Comparison of ENCODE assay signal across 8 mouse cellular contexts in the genomic region with DNA sequence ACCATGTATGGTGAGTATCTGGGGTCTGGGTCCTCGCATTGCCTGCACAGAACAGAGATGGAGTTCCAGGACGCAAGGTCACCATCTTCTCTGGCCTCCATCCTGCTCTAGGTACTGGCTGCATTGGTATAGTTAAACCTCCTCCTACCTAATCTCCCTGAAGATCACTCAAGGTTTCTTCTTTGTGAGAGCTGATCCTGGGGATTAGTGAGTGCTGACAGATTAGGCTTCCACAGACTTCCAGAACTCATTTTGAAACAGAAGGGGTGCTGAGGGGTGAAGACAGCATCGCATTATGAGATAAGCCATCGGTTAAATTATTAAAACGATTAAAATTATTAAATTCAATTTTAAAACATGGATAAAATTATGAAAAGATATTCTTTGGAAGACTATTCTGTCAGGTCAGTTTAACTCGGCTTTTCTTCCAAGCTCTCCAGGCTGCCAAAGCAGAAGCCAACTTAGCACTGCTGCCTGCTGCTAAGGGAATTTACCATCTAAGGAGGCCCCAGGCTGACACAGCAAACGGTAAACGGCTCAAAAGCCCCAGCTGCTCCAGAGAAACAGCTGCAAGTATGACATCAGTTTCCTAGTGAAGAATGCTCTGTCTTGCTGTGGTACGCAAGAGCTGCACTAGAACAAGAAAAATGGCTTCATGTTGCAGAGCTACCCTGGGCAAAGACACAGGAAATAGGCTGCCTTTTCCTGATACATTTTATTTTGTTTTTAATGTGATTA.
DNase-seq lines count a peak whose midpoint lies in the region; ATAC-seq lines count a peak whose summit lies in the region.

No protein-coding gene starts in this region.

- DNase-seq in gastrocnemius, adult 18-20 months (ENCODE audit: low spot score) = peak; percentile 16
- DNase-seq in gastrocnemius, postnatal 36 days = no peak
- DNase-seq in Muller cell, postnatal 12 days (ENCODE audit: inconsistent ontology term) = peak; percentile 22
- peak; percentile 5 for DNase-seq in liver, embryonic 13.5 days
- no peak for DNase-seq in cerebellum, postnatal 14 days

- no peak overlapping the region for H3K4me2 ChIP-seq in heart, embryonic 15.5 days
- H3K4me2 ChIP-seq in liver, embryonic 13.5 days = no peak overlapping the region
- H3K4me2 ChIP-seq in neural tube, embryonic 14.5 days (ENCODE audit: low read depth, low read length) = no peak overlapping the region

- H3K4me3 ChIP-seq in heart, embryonic 15.5 days = no peak overlapping the region
- H3K4me3 ChIP-seq in liver, embryonic 13.5 days (replicated peaks) = no peak overlapping the region
- H3K4me3 ChIP-seq in neural tube, embryonic 14.5 days (ENCODE audit: low read depth, low read length) = no peak overlapping the region

- 42% methylated on average over 9 of the region's 9 CpGs for WGBS in heart, embryonic 15.5 days
- WGBS in liver, embryonic 13.5 days (ENCODE audit: insufficient replicate concordance) = 41% methylated on average over 9 of the region's 9 CpGs
- 62% methylated on average over 9 of the region's 9 CpGs for WGBS in neural tube, embryonic 14.5 days

- no peak overlapping the region for H3K9ac ChIP-seq in heart, embryonic 15.5 days
- H3K9ac ChIP-seq in liver, embryonic 13.5 days = no peak overlapping the region
- no peak overlapping the region for H3K9ac ChIP-seq in neural tube, embryonic 14.5 days (replicated peaks; ENCODE audit: low read depth, low read length)

- no peaks in the 10 kb centered on the region for H3K9me3 ChIP-seq in heart, embryonic 15.5 days (replicated peaks)
- no peaks in the 10 kb centered on the region for H3K9me3 ChIP-seq in liver, embryonic 13.5 days (replicated peaks)
- H3K9me3 ChIP-seq in neural tube, embryonic 14.5 days (ENCODE audit: control insufficient read depth, low read length) = no peaks in the 10 kb centered on the region

- no peaks in the 10 kb centered on the region for H3K27me3 ChIP-seq in heart, embryonic 15.5 days
- no peaks in the 10 kb centered on the region for H3K27me3 ChIP-seq in liver, embryonic 13.5 days
- H3K27me3 ChIP-seq in neural tube, embryonic 14.5 days (ENCODE audit: control insufficient read depth, insufficient read depth, low read length) = no peaks in the 10 kb centered on the region

- H3K4me1 ChIP-seq in heart, embryonic 15.5 days (replicated peaks) = 0 out of 2 replicates have a peak, but pooled peaks cover 2% of the 10 kb centered on the region
- H3K4me1 ChIP-seq in liver, embryonic 13.5 days (replicated peaks) = 0 out of 2 replicates have a peak, but pooled peaks cover 4% of the 10 kb centered on the region
- no peaks in the 10 kb centered on the region for H3K4me1 ChIP-seq in neural tube, embryonic 14.5 days (ENCODE audit: control insufficient read depth, insufficient read depth, low read length)

- no peaks in the 10 kb centered on the region for H3K36me3 ChIP-seq in heart, embryonic 15.5 days
- no peaks in the 10 kb centered on the region for H3K36me3 ChIP-seq in liver, embryonic 13.5 days
- H3K36me3 ChIP-seq in neural tube, embryonic 14.5 days (ENCODE audit: control insufficient read depth, insufficient read depth, low read length) = no peaks in the 10 kb centered on the region

- intact Hi-C loops in gastrocnemius, postnatal 36 days (cut with DNase I) = loop anchor here (10.0 kb wide), 1 partner anchor 211 kb away; the partner anchor contains the start of gene Klhl24

- no peak; the same call in 1 of the 2 replicates for ATAC-seq in heart, embryonic 15.5 days (replicated peaks; ENCODE audit: insufficient number of reproducible peaks, insufficient read depth, low FRiP score, low read depth)
- ATAC-seq in liver, embryonic 13.5 days (ENCODE audit: low read depth) = peak; percentile 53; the same call in 1 of the 2 replicates
- ATAC-seq in neural tube, embryonic 14.5 days (ENCODE audit: low read depth) = peak; percentile 41; the same call in 1 of the 2 replicates
- no peak for ATAC-seq in erythroblast, adult 5-6 weeks (replicated peaks; ENCODE audit: low FRiP score, poor library complexity, severe bottlenecking)

- peak overlapping the region; percentile 42; the same call in 1 of the 2 replicates for H3K27ac ChIP-seq in heart, embryonic 15.5 days
- H3K27ac ChIP-seq in liver, embryonic 13.5 days = no peak overlapping the region; the same call in 1 of the 2 replicates
- H3K27ac ChIP-seq in neural tube, embryonic 14.5 days (ENCODE audit: low read depth, low read length) = no peak overlapping the region

Comparison
In these comparisons a context has a peak if more than half of its experiments do, and no peak if none do; other contexts are left out.
1. DNase-seq: peak in gastrocnemius, adult 18-20 months (single experiment), Muller cell, postnatal 12 days (single experiment) and liver, embryonic 13.5 days (single experiment); none in gastrocnemius, postnatal 36 days (0 of 2) and cerebellum, postnatal 14 days (0 of 2).
2. ATAC-seq: peak in liver, embryonic 13.5 days (single experiment) and neural tube, embryonic 14.5 days (single experiment); none in heart, embryonic 15.5 days (single experiment) and erythroblast, adult 5-6 weeks (single experiment).